Mouse (Mus musculus) small intestine, adult 2 months (tissue): ENCODE results near the gene Slc16a14.

ENCODE experiments used
- CTCF ChIP-seq: fragments of 200-500 bp; IDR thresholded peaks from 2 replicates; pipeline ENCODE4 v1.5.1; 2012; ENCODE audit warnings: low read depth, mild to moderate bottlenecking, control low read depth, inconsistent platforms, low read length, moderate library complexity, mixed read lengths; ENCODE audit not compliant: insufficient replicate concordance, insufficient read length; ENCODE audit errors: extremely low read depth
- POLR2A ChIP-seq: fragments of 200-500 bp; IDR thresholded peaks from 2 replicates; pipeline ENCODE4 v1.6.1; 2012; ENCODE audit warnings: low read depth, mild to moderate bottlenecking, control low read depth, inconsistent platforms, low read length, moderate library complexity

- TF ChIP-seq CTCF (no peak), POLR2A (no peak)
Measured at GRCm38 (mm10) chr1:84952456-84953181, 17.7 kb upstream of the Slc16a14 start.
